In genomic region chrX:60000084-60000443, GRCm38 (mm10) we compare ENCODE assay signal across 26 mouse cellular contexts. TPM values are rescaled to one million over a fixed set of nuclear protein-coding genes. Genes with fewer than 3 reads are reported as not detected.
DNase-seq lines count a peak whose midpoint lies in the region; ATAC-seq and TF ChIP-seq lines count a peak whose summit lies in the region.
"Had no signal": no experiment of that assay in that cellular context is flagged by ENCODE, and none has a peak within 500 bp of the region (broad histone marks: within the 10 kb centered on the region; RNA-seq: fewer than 3 reads in every experiment).

No protein-coding gene starts in this region.

- no peaks in the 10 kb centered on the region for H3K4me1 ChIP-seq in liver, embryonic 16.5 days (ENCODE audit: control insufficient read depth, low read depth, low read length)
- no peaks in the 10 kb centered on the region for H3K4me1 ChIP-seq in liver, embryonic 11.5 days (replicated peaks; ENCODE audit: control insufficient read depth, insufficient read depth, low read length)
- H3K4me1 ChIP-seq in bone marrow macrophage, adult 2 months (ENCODE audit: control insufficient read depth, insufficient read depth, low read length), result peaks cover 15% of the 10 kb centered on the region
- H3K4me1 ChIP-seq: embryonic facial prominence, embryonic 13.5 days; forebrain, embryonic 13.5 days; heart, embryonic 12.5 days; hindbrain, embryonic 10.5 days had no signal

- H3K9ac ChIP-seq in liver, embryonic 16.5 days (ENCODE audit: low read depth, low read length), result no peak overlapping the region
- H3K9ac ChIP-seq in liver, embryonic 11.5 days (ENCODE audit: low read depth, low read length), result no peak overlapping the region
- H3K9ac ChIP-seq: embryonic facial prominence, embryonic 13.5 days; forebrain, embryonic 13.5 days; forebrain, postnatal 0 days; heart, embryonic 12.5 days; hindbrain, embryonic 14.5 days had no signal

- H3K36me3 ChIP-seq in liver, embryonic 16.5 days (ENCODE audit: control insufficient read depth, insufficient read depth), result no peaks in the 10 kb centered on the region
- no peaks in the 10 kb centered on the region for H3K36me3 ChIP-seq in liver, embryonic 11.5 days (ENCODE audit: control insufficient read depth, insufficient read depth, low read length)
- H3K36me3 ChIP-seq: embryonic facial prominence, embryonic 13.5 days; G1E; heart, embryonic 12.5 days; hindbrain, embryonic 10.5 days had no signal

- DNase-seq in liver, embryonic 11.5 days (ENCODE audit: low spot score), result no peak
- DNase-seq in A20 (ENCODE audit: low read depth, low spot score), result peak; percentile 81
- DNase-seq in neural tube, embryonic 10.5 days (ENCODE audit: extremely low spot score, low spot score), result no peak
- no peak for DNase-seq in embryo, embryonic 9.5 days (ENCODE audit: extremely low spot score)
- DNase-seq in embryo, embryonic 11 days, result no peak
- DNase-seq: adrenal gland, adult 8-10 months; adrenal gland, postnatal 36 days; cerebellum, adult 11-12 months; cerebellum, adult 9-11 months; forebrain, postnatal 0 days; gastrocnemius, postnatal 14 days had no signal

- no peaks in the 10 kb centered on the region for H3K9me3 ChIP-seq in liver, embryonic 16.5 days (replicated peaks; ENCODE audit: control insufficient read depth, low read length)
- H3K9me3 ChIP-seq in liver, embryonic 11.5 days (ENCODE audit: control insufficient read depth, low read length), result no peaks in the 10 kb centered on the region
- H3K9me3 ChIP-seq: embryonic facial prominence, embryonic 13.5 days; forebrain, embryonic 13.5 days; G1E; heart, embryonic 12.5 days; hindbrain, embryonic 10.5 days had no signal

- no peak for TF ChIP-seq CTCF in bone marrow macrophage, adult 2 months (IDR thresholded peaks at IDR 0.05; ENCODE audit: low read depth, low read length)

- H3K4me3 ChIP-seq in liver, embryonic 16.5 days (ENCODE audit: low read depth, low read length), result no peak overlapping the region
- H3K4me3 ChIP-seq in liver, embryonic 11.5 days (ENCODE audit: low read depth, low read length), result no peak overlapping the region
- peak overlapping the region; percentile 39 for H3K4me3 ChIP-seq in bone marrow macrophage, adult 2 months (ENCODE audit: insufficient read depth, low read length)
- H3K4me3 ChIP-seq: embryonic facial prominence, embryonic 13.5 days; forebrain, embryonic 13.5 days; heart, embryonic 12.5 days; hindbrain, embryonic 10.5 days had no signal

- WGBS in liver, embryonic 16.5 days (ENCODE audit: insufficient replicate concordance), result 37% methylated on average over 3 of the region's 3 CpGs
- 55% methylated on average over 3 of the region's 3 CpGs for WGBS in liver, embryonic 11.5 days

- 0 out of 2 replicates have a peak overlapping the region, but pooled peaks have one; percentile 13 for H3K4me2 ChIP-seq in liver, embryonic 16.5 days (ENCODE audit: low read depth, low read length)
- no peak overlapping the region for H3K4me2 ChIP-seq in liver, embryonic 11.5 days
- H3K4me2 ChIP-seq: embryonic facial prominence, embryonic 13.5 days; forebrain, embryonic 13.5 days; heart, embryonic 12.5 days; hindbrain, embryonic 14.5 days had no signal

- no peaks in the 10 kb centered on the region for H3K27me3 ChIP-seq in liver, embryonic 16.5 days (ENCODE audit: control insufficient read depth, insufficient read depth, low read depth, low read length)
- H3K27me3 ChIP-seq in liver, embryonic 11.5 days (replicated peaks; ENCODE audit: control insufficient read depth, insufficient read depth, low read length), result no peaks in the 10 kb centered on the region
- H3K27me3 ChIP-seq: embryonic facial prominence, embryonic 13.5 days; forebrain, embryonic 13.5 days; heart, embryonic 12.5 days had no signal

- no peak overlapping the region for H3K27ac ChIP-seq in liver, embryonic 16.5 days (ENCODE audit: low read length)
- no peak overlapping the region for H3K27ac ChIP-seq in liver, embryonic 11.5 days (ENCODE audit: low read depth, low read length)
- H3K27ac ChIP-seq in bone marrow macrophage, adult 2 months (ENCODE audit: insufficient read depth, low read depth, low read length), result peak overlapping the region; percentile 87
- H3K27ac ChIP-seq: embryonic facial prominence, embryonic 13.5 days; forebrain, embryonic 13.5 days; hindbrain, embryonic 10.5 days; hindbrain, embryonic 14.5 days had no signal

- no peak for TF ChIP-seq POLR2A in bone marrow macrophage, adult 2 months (IDR thresholded peaks at IDR 0.05; ENCODE audit: borderline replicate concordance, low read depth, low read length)

- no peak for ATAC-seq in liver, embryonic 16.5 days (ENCODE audit: low read depth)
- ATAC-seq in liver, embryonic 11.5 days (replicated peaks; ENCODE audit: low FRiP score), result no peak
- peak; percentile 6; the same call in 1 of the 2 replicates for ATAC-seq in megakaryocyte, adult 5-6 weeks (ENCODE audit: poor library complexity, severe bottlenecking)
- ATAC-seq: forebrain, embryonic 13.5 days; forebrain, postnatal 0 days had no signal

RNA-seq across cellular contexts. Expression of gene F9, which starts 0.8 kb away (rescaled TPM):
- 4.2 and 4.4 TPM in 2 replicates for polyA plus RNA-seq in liver, embryonic 16.5 days (2015; fragmentation: Nextera tagmentation; extraction: Ambion mirVana)
- 0.29 and 0.30 TPM in 2 replicates for polyA plus RNA-seq in liver, embryonic 11.5 days (2014; fragmentation: Nextera tagmentation; extraction: Ambion mirVana)
- 0.77 and 1.2 TPM in 2 replicates for polyA plus RNA-seq in bone marrow macrophage, adult 2 months (2012; ENCODE audit: insufficient read depth, insufficient read length, missing spikeins)
- total RNA-seq in megakaryocyte, adult 5-6 weeks (2015), result not detected in 2 replicates
- total RNA-seq in megakaryocyte, adult 5-6 weeks (2017), result 0.04 TPM in 1 of 2 replicates, not detected in the other
- total RNA-seq: adrenal gland, postnatal 36 days; forebrain, postnatal 0 days; G1E; gastrocnemius, adult 18-20 months; gastrocnemius, postnatal 14 days; heart, adult 8-10 months; heart, postnatal 25 days had no signal
- polyA plus RNA-seq: brain, embryonic 14.5 days; embryonic facial prominence, embryonic 13.5 days; forebrain, embryonic 13.5 days; G1E; gonadal fat pad, adult 2 months; heart, embryonic 12.5 days; heart, embryonic 16.5 days; hindbrain, embryonic 10.5 days; hindbrain, embryonic 14.5 days had no signal
